In the genomic region with DNA sequence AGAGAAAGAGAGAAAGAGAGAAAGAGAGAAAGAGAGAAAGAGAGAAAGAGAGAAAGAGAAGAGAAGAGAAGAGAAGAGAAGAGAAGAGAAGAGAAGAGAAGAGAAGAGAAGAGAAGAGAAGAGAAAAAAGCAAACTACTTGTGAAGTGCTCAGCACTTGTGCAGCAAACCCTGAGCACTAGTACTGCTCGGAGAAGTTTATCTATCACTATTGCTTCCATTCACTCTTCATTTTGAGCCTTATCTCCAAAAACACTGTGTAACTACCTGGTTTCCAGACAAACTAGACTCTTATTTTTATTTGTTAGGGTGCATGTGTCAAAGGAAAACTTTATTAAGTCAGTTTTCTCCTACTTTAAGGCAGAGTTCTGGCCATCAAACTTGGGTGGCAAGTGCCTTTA, we compare ENCODE assay signal across 28 mouse cellular contexts. TPM values are rescaled to one million over a fixed set of nuclear protein-coding genes. Genes with fewer than 3 reads are reported as not detected.
DNase-seq lines count a peak whose midpoint lies in the region; ATAC-seq and TF ChIP-seq lines count a peak whose summit lies in the region.
"Had no signal": no experiment of that assay in that cellular context is flagged by ENCODE, and none has a peak within 500 bp of the region (broad histone marks: within the 10 kb centered on the region; RNA-seq: fewer than 3 reads in every experiment).

No protein-coding gene starts in this region.

- no peak for TF ChIP-seq POLR2A in MEL (IDR thresholded peaks at IDR 0.05; ENCODE audit: control insufficient read depth in 1 of 2, insufficient read depth in 1 of 2, low read depth in 1 of 2, low read length in 2 of 2, poor library complexity in 1 of 2)
- no peak for TF ChIP-seq POLR2A in thymus, adult 2 months (IDR thresholded peaks at IDR 0.05; ENCODE audit: control insufficient read depth, extremely low read depth, insufficient read depth, low read length, poor library complexity)

- no peaks in the 10 kb centered on the region for H3K9me3 ChIP-seq in MEL (replicated peaks; ENCODE audit: insufficient read depth, low read length)
- H3K9me3 ChIP-seq in liver, embryonic 13.5 days (replicated peaks), result no peaks in the 10 kb centered on the region
- no peaks in the 10 kb centered on the region for H3K9me3 ChIP-seq in liver, embryonic 16.5 days (replicated peaks; ENCODE audit: control insufficient read depth, low read length)
- H3K9me3 ChIP-seq: embryonic facial prominence, embryonic 10.5 days; embryonic facial prominence, embryonic 13.5 days; forebrain, embryonic 12.5 days; forebrain, embryonic 15.5 days; heart, embryonic 10.5 days; heart, embryonic 13.5 days had no signal

- H3K4me1 ChIP-seq in MEL (ENCODE audit: control insufficient read depth in 1 of 2, insufficient read depth in 2 of 2, low read length in 2 of 2), result no peaks in the 10 kb centered on the region; a peak in 2 of 4 replicates
- H3K4me1 ChIP-seq in liver, embryonic 13.5 days (replicated peaks), result peaks cover 45% of the 10 kb centered on the region
- peaks cover 13% of the 10 kb centered on the region for H3K4me1 ChIP-seq in liver, embryonic 16.5 days (ENCODE audit: control insufficient read depth, low read depth, low read length)
- no peaks in the 10 kb centered on the region for H3K4me1 ChIP-seq in thymus, adult 2 months (replicated peaks; ENCODE audit: control insufficient read depth, insufficient read depth, low read length)
- H3K4me1 ChIP-seq: embryonic facial prominence, embryonic 10.5 days had no signal

- no peak for TF ChIP-seq EP300 in MEL (IDR thresholded peaks at IDR 0.05; ENCODE audit: low read depth in 1 of 2, low read length in 2 of 2)

- no peak for DNase-seq in MEL (ENCODE audit: low read depth, low spot score)
- no peak for DNase-seq in liver, embryonic 13.5 days
- DNase-seq in thymus, adult 2 months, result no peak
- no peak for DNase-seq in urinary bladder, adult 2 months (ENCODE audit: low spot score)
- no peak for DNase-seq in right cerebral cortex, postnatal 36 days (ENCODE audit: low spot score in 2 of 2)
- DNase-seq: adrenal gland, adult 8-10 months; adrenal gland, postnatal 25 days; cerebellum, adult 11-12 months; cerebellum, adult 8-10 months; cerebellum, postnatal 10 days; cerebellum, postnatal 36 days; embryo, embryonic 11 days; gastrocnemius, postnatal 25 days; heart, adult 2 months; heart, postnatal 14 days; heart, postnatal 4 days had no signal

- no peak overlapping the region for H3K4me3 ChIP-seq in MEL (ENCODE audit: control insufficient read depth in 1 of 2, insufficient read depth in 1 of 2, low read depth in 2 of 2, low read length in 2 of 2)
- H3K4me3 ChIP-seq in liver, embryonic 13.5 days (replicated peaks), result no peak overlapping the region
- H3K4me3 ChIP-seq in liver, embryonic 16.5 days (ENCODE audit: low read depth, low read length), result no peak overlapping the region
- H3K4me3 ChIP-seq in thymus, adult 2 months (ENCODE audit: control insufficient read depth, insufficient read depth, low read length), result no peak overlapping the region
- H3K4me3 ChIP-seq: embryonic facial prominence, embryonic 10.5 days; embryonic facial prominence, embryonic 13.5 days; erythroblast, embryonic 14.5 days; forebrain, embryonic 12.5 days; forebrain, embryonic 15.5 days; heart, adult 2 months; heart, embryonic 10.5 days; heart, embryonic 13.5 days had no signal

- H3K27ac ChIP-seq in MEL (ENCODE audit: control insufficient read depth, low read depth, low read length), result no peak overlapping the region
- no peak overlapping the region for H3K27ac ChIP-seq in liver, embryonic 13.5 days
- no peak overlapping the region for H3K27ac ChIP-seq in liver, embryonic 16.5 days (ENCODE audit: low read length)
- no peak overlapping the region for H3K27ac ChIP-seq in thymus, adult 2 months (ENCODE audit: control insufficient read depth, insufficient read depth, low read length)
- H3K27ac ChIP-seq: embryonic facial prominence, embryonic 10.5 days; embryonic facial prominence, embryonic 13.5 days; forebrain, embryonic 12.5 days; forebrain, embryonic 15.5 days; heart, adult 2 months; heart, embryonic 10.5 days; heart, embryonic 13.5 days; hindbrain, embryonic 14.5 days had no signal

- H3K27me3 ChIP-seq in MEL (ENCODE audit: control insufficient read depth in 1 of 2, insufficient read depth in 2 of 2, low read length in 2 of 2), result no peaks in the 10 kb centered on the region
- no peaks in the 10 kb centered on the region for H3K27me3 ChIP-seq in liver, embryonic 13.5 days
- no peaks in the 10 kb centered on the region for H3K27me3 ChIP-seq in liver, embryonic 16.5 days (ENCODE audit: control insufficient read depth, insufficient read depth, low read depth, low read length)
- no peaks in the 10 kb centered on the region for H3K27me3 ChIP-seq in thymus, adult 2 months (ENCODE audit: control insufficient read depth, insufficient read depth, low read length)
- H3K27me3 ChIP-seq: embryonic facial prominence, embryonic 13.5 days; forebrain, embryonic 12.5 days; forebrain, embryonic 15.5 days; heart, embryonic 13.5 days had no signal

- 6% methylated on average over 1 of the region's 1 CpGs for WGBS in liver, embryonic 13.5 days (ENCODE audit: insufficient replicate concordance)
- WGBS in liver, embryonic 16.5 days (ENCODE audit: insufficient replicate concordance), result 30% methylated on average over 1 of the region's 1 CpGs
- 93% methylated on average over 1 of the region's 1 CpGs for WGBS in thymus, adult 2 months

- no peak for TF ChIP-seq CTCF in MEL (IDR thresholded peaks at IDR 0.05 in 2 of 3, conservative IDR thresholded peaks at IDR 0.05 in 1 of 3; ENCODE audit: control insufficient read depth in 1 of 3, insufficient read depth in 1 of 3, low read depth in 2 of 3, low read length in 3 of 3, poor library complexity in 1 of 3, severe bottlenecking in 1 of 3)
- no peak for TF ChIP-seq CTCF in thymus, adult 2 months (IDR thresholded peaks at IDR 0.05; ENCODE audit: borderline replicate concordance, control insufficient read depth, extremely low read depth, insufficient read depth, low read length, poor library complexity)

- H3K79me2 ChIP-seq in MEL (ENCODE audit: control insufficient read depth, insufficient read depth, low read length, poor library complexity), result peaks cover 16% of the 10 kb centered on the region

- no peak overlapping the region for H3K9ac ChIP-seq in MEL (ENCODE audit: control insufficient read depth, low read depth, low read length, poor library complexity, severe bottlenecking)
- no peak overlapping the region for H3K9ac ChIP-seq in liver, embryonic 13.5 days
- H3K9ac ChIP-seq in liver, embryonic 16.5 days (ENCODE audit: low read depth, low read length), result no peak overlapping the region
- H3K9ac ChIP-seq: embryonic facial prominence, embryonic 13.5 days; forebrain, embryonic 12.5 days; forebrain, embryonic 15.5 days; heart, embryonic 13.5 days; hindbrain, embryonic 14.5 days had no signal

- ATAC-seq in liver, embryonic 13.5 days (ENCODE audit: low read depth), result 0 out of 2 replicates have a peak, but pooled peaks have one; percentile 50
- no peak for ATAC-seq in liver, embryonic 16.5 days (ENCODE audit: low read depth)
- ATAC-seq: activated CD4-positive, CD25-positive, alpha-beta regulatory T cell, adult 4 months; CD4-positive, CD25-positive, alpha-beta regulatory T cell, adult 4 months; forebrain, embryonic 15.5 days had no signal

- no peak for TF ChIP-seq RAD21 in MEL (IDR thresholded peaks at IDR 0.05; ENCODE audit: low read depth, low read length)

- H3K36me3 ChIP-seq in MEL (ENCODE audit: control insufficient read depth in 1 of 2, insufficient read depth in 2 of 2, low read length in 2 of 2), result no peaks in the 10 kb centered on the region; a peak in 3 of 4 replicates
- H3K36me3 ChIP-seq in liver, embryonic 13.5 days, result peaks cover 11% of the 10 kb centered on the region
- H3K36me3 ChIP-seq in liver, embryonic 16.5 days (ENCODE audit: control insufficient read depth, insufficient read depth), result no peaks in the 10 kb centered on the region
- no peaks in the 10 kb centered on the region for H3K36me3 ChIP-seq in thymus, adult 2 months (ENCODE audit: control insufficient read depth, insufficient read depth, low read length)
- H3K36me3 ChIP-seq: forebrain, embryonic 15.5 days had no signal

- H3K4me2 ChIP-seq in liver, embryonic 13.5 days, result 0 out of 2 replicates have a peak overlapping the region, but pooled peaks have one; percentile 11
- H3K4me2 ChIP-seq in liver, embryonic 16.5 days (ENCODE audit: low read depth, low read length), result 0 out of 2 replicates have a peak overlapping the region, but pooled peaks have one; percentile 17
- H3K4me2 ChIP-seq: embryonic facial prominence, embryonic 13.5 days; forebrain, embryonic 12.5 days; forebrain, embryonic 15.5 days; heart, embryonic 13.5 days; hindbrain, embryonic 14.5 days had no signal

TF ChIP-seq in MEL, 35 proteins besides CTCF, POLR2A, EP300 and RAD21 (continues in another document):
- TF ChIP-seq NELFE (IDR thresholded peaks at IDR 0.05; ENCODE audit: low read depth, low read length), result no peak
- no peak for TF ChIP-seq TCF12 (IDR thresholded peaks at IDR 0.05; ENCODE audit: low read depth, low read length)

RNA-seq across cellular contexts. Expression of a gene that starts 6.8 kb away (rescaled TPM):
- 4.0 and 5.2 TPM in 2 replicates for total RNA-seq in MEL (2012; rRNA removed)
- 10 to 100 TPM in 1 of 2 experiments, not detected in 1; 29.7 TPM for polyA plus RNA-seq in MEL (2012; ENCODE audit: insufficient read depth in 1 of 2, insufficient read length in 2 of 2, low read depth in 1 of 2, low replicate concordance in 2 of 2, missing spikeins in 1 of 2)
- 5.3 and 8.1 TPM in 2 replicates for polyA plus RNA-seq in liver, embryonic 13.5 days (2015; fragmentation: Nextera tagmentation; extraction: Ambion mirVana)
- 4.4 and 5.1 TPM in 2 replicates for polyA plus RNA-seq in liver, embryonic 16.5 days (2015; fragmentation: Nextera tagmentation; extraction: Ambion mirVana)
- polyA plus RNA-seq in thymus, adult 2 months (2012; rRNA removed), result 32.8 and 40.5 TPM in 2 replicates
- 22.7 and 29.9 TPM in 2 replicates for polyA plus RNA-seq in urinary bladder, adult 2 months (2012; rRNA removed)

RNA-seq across cellular contexts. Expression of a gene that starts 50.9 kb away (rescaled TPM):
- total RNA-seq in MEL (2012; rRNA removed), result 2.9 and 5.4 TPM in 2 replicates
- 10 to 100 TPM in 1 of 2 experiments, not detected in 1; 11.0 TPM for polyA plus RNA-seq in MEL (2012; ENCODE audit: insufficient read depth in 1 of 2, insufficient read length in 2 of 2, low read depth in 1 of 2, low replicate concordance in 2 of 2, missing spikeins in 1 of 2)
- polyA plus RNA-seq in liver, embryonic 13.5 days (2015; fragmentation: Nextera tagmentation; extraction: Ambion mirVana), result 20.9 and 22.4 TPM in 2 replicates
- polyA plus RNA-seq in liver, embryonic 16.5 days (2015; fragmentation: Nextera tagmentation; extraction: Ambion mirVana), result 24.6 and 29.6 TPM in 2 replicates
- 56.0 and 59.8 TPM in 2 replicates for polyA plus RNA-seq in thymus, adult 2 months (2012; rRNA removed)
- polyA plus RNA-seq in urinary bladder, adult 2 months (2012; rRNA removed), result 22.9 and 27.8 TPM in 2 replicates

RNA-seq across cellular contexts. Expression of a gene that starts 51.2 kb away (rescaled TPM):
- 1.3 and 1.8 TPM in 2 replicates for total RNA-seq in MEL (2012; rRNA removed)
- 1 to 10 TPM in 1 of 2 experiments, not detected in 1; 2.1 TPM for polyA plus RNA-seq in MEL (2012; ENCODE audit: insufficient read depth in 1 of 2, insufficient read length in 2 of 2, low read depth in 1 of 2, low replicate concordance in 2 of 2, missing spikeins in 1 of 2)
- polyA plus RNA-seq in liver, embryonic 13.5 days (2015; fragmentation: Nextera tagmentation; extraction: Ambion mirVana), result 0.28 and 0.31 TPM in 2 replicates
- 0.17 and 0.20 TPM in 2 replicates for polyA plus RNA-seq in liver, embryonic 16.5 days (2015; fragmentation: Nextera tagmentation; extraction: Ambion mirVana)
- polyA plus RNA-seq in thymus, adult 2 months (2012; rRNA removed), result 35.1 and 42.8 TPM in 2 replicates
- 8.6 and 11.3 TPM in 2 replicates for polyA plus RNA-seq in urinary bladder, adult 2 months (2012; rRNA removed)
- total RNA-seq: granulocyte monocyte progenitor cell, adult 5-6 weeks had no signal
- polyA plus RNA-seq: erythroblast, embryonic 14.5 days had no signal
